Mouse (Mus musculus): ENCODE results near the gene Meis2. TPM values are rescaled to one million over a fixed set of nuclear protein-coding genes. Genes with fewer than 3 reads are reported as not detected.

Gene Meis2
- total RNA-seq, 2 experiments from 2014 or later, result 20.8 to 27.4 TPM

- no peak for DNase-seq
- intact Hi-C loops (cut with DNase I), result no loop called here
Observed at GRCm38 (mm10) chr2:115964911-115965310, 100.7 kb downstream of the Meis2 start.

- DNase-seq, result no peak
- intact Hi-C loops (cut with DNase I), result no loop called here
Observed at GRCm38 (mm10) chr2:115963293-115963835, 102.3 kb downstream of the Meis2 start.

DNA sequence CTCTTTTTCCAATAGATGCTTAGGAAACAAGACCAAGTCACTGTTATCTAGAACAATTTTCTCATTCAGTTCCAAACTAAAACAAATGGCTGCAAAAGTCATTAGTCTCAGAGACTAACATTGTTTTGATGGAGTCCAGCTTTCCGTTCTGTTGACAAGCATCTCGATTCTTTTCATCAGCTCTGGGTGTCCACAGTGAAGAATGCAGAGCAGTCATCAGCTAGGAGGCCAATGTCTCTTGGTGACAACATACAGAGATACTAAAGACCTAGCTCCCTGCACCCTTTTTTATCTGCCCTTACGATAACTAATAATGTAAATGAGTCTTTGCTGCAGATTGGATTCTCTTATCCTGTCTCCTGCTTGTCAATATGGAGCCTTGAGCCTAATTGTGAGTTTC is 102.9 kb downstream of the Meis2 start:
- intact Hi-C loops (cut with DNase I), result no loop called here
- no peak for DNase-seq

GRCm38 (mm10) chr2:115962113-115962512 is 103.5 kb downstream of the Meis2 start:
- intact Hi-C loops (cut with DNase I), result no loop called here
- no peak for DNase-seq

DNA sequence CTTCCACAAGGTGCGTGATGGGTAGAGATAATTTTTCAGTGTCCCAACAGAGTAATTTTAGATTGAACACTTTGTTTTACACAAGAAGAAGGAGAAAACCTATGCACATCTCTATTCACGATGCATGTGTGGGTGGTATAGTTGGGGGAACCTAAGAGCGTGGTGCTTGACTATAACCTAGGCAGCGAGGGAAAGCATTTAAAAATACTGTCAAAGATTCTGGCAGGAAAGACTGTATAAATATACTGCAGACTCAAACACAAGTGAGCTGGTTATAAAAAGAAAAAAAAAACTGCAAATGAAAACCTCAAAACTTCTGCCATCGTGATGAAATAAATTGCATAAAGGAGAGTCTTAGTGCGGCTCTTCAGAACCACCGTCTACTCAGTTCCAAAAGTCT is 105.0 kb downstream of the Meis2 start:
- intact Hi-C loops (cut with DNase I), result no loop called here
- no peak for DNase-seq

DNA sequence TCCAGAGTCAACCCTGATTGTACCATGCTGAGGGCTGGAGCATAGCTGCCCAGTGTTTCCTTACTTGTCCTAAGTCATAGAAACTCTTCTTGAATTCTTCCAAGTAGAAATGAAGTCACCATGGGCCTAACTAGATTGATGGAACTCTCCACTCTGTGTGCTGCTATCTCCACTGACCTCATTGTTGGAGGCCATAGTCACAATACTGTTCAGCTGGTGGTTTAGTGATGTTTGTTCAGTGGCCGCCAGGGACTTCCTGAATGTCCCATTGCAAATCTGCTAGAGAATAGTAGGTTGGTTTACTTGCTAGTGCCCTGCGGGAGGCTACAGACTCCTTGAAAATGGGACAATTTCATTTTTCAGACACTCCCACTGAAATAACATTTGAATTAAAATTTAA is 108.9 kb downstream of the Meis2 start:
- no peak for DNase-seq
- intact Hi-C loops (cut with DNase I), result no loop called here

DNA sequence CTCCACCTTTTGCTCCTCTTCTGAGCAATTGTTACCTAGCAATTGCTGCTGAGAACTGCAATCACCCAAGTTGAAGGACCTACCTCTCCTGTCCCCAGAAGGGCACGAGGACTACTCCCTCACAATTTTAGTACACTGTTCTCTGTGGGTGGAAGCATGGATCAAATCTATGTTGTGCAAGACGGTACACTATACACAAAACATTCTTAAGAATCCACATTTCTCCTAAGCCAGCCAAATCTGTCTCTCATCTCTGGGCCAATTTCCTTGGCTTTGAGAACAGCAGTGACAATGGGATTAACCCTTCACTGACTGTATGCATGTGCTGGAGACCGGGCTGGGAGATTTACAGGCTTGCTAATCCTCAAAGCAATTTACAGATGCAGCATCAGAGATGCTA is 115.0 kb downstream of the Meis2 start:
- intact Hi-C loops (cut with DNase I), result no loop called here
- no peak for DNase-seq

DNA sequence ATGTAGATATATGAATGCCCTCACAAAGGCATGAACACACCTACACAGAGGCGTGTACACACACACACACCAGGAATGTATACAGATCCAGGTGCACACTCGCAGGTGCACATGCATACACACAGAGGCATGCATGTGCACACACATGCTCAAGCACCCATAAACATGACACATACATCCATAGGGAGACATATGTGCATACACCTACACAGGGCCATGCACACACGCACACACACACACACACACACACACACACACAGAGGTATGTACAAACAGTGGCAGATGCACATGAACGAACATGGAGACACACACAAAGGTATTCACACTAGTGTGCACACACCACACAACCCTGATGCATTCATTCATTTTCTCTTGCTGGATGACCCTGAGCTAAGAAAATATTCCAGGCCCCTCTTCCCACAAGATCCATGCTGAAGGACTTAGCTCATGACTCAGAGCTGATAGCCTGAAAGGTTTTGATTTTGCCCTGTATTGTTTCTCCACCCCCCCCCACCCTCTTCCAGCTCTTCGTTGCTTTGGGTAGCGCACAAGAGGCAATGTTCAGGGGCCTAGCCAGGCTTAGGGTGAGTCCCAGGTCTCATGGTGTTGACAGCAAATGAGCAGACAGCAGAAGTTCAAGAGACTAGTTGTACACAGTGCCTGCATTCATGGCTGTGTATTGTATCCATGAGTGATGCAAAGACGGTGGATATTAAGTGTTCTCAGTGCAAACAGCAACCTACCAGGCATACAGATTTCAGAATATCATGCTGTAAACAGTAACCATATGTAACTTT is 116.8 kb downstream of the Meis2 start:
- no peak for DNase-seq
- intact Hi-C loops (cut with DNase I), result no loop called here

DNA sequence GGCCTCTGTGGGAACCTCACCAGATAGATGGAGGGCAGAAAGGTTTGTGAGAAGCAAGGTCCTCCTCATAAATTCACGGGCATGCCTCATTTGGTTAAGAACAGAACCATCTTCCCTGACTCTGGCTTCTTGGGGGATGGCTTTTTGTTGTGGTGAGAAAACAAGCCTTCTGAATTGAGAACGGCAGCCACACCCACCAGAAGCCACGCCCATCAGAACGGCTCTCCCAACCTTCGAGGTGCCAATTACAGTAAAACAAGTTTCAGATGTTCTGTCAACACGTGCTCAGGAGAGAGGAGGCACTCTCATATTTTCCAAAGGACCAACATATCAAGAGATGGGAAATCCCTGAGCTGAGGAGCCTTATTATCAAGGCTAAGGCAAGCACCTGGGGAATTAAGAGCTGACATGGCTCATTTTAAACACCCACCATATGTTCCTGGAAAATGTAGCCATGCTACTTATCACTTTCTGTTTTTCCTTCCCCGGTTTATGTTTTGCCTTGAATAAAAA is 117.9 kb downstream of the Meis2 start:
- intact Hi-C loops (cut with DNase I), result no loop called here
- no peak for DNase-seq

GRCm38 (mm10) chr2:115943044-115943443 is 122.6 kb downstream of the Meis2 start:
- DNase-seq, result no peak
- intact Hi-C loops (cut with DNase I), result no loop called here

GRCm38 (mm10) chr2:115939849-115940248 is 125.8 kb downstream of the Meis2 start:
- DNase-seq, result no peak
- intact Hi-C loops (cut with DNase I), result no loop called here

DNA sequence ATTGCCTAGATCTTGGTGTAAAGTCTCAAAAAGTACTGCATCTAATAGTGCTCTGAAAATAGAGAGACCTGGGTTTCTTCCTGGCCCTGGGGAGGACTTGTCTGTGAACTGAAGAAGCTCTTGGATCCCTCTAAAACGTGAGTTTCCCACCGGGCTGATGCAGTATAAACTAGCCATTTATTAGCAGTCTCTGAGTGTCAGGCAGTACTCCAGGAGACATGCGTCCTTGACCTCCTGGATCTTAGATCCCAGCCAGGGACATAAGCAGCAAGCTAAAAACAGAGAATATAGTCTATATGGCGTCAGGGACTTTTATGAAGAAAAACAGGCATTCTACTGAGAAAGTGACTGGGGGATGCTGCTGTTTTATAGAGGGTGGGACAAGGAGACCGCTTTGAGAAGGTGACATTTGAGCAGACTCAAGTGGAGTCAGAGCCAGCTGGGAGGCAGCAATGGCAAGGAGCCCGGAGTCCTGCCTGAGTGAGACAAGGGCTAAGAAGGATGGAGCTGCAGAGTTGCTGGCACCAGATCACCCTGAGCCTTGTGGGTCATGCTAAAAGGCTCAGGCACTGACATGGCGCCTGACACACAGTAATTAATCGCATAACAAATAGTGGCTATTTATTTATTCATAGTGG is 126.6 kb downstream of the Meis2 start:
- DNase-seq, result peak; percentile 60 to 61
- intact Hi-C loops (cut with DNase I), result no loop called here

- DNase-seq, result no peak
- intact Hi-C loops (cut with DNase I), result no loop called here
Observed at GRCm38 (mm10) chr2:115938296-115938695, 127.3 kb downstream of the Meis2 start.

DNA sequence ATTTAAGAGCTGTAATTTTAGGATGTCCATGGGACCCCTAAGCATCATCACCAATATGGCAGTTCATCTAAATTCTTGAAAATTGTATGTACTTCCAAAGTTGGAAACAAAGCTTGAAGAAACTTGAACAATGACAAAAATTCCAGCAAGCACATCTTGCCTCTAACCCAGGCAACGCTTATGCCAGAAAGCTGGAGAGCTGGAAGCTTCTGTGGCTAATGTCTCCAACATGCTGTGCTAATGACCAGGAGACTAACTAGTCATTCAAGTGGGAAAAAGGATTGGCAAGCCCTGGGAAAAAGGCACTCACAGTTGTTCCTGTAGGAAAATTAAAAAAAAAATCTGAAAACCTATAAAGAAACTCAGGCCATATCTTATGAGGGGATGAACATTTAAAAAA is 127.7 kb downstream of the Meis2 start:
- no peak for DNase-seq
- intact Hi-C loops (cut with DNase I), result no loop called here

GRCm38 (mm10) chr2:115936786-115937185 is 128.9 kb downstream of the Meis2 start:
- DNase-seq, result no peak
- intact Hi-C loops (cut with DNase I), result no loop called here

DNA sequence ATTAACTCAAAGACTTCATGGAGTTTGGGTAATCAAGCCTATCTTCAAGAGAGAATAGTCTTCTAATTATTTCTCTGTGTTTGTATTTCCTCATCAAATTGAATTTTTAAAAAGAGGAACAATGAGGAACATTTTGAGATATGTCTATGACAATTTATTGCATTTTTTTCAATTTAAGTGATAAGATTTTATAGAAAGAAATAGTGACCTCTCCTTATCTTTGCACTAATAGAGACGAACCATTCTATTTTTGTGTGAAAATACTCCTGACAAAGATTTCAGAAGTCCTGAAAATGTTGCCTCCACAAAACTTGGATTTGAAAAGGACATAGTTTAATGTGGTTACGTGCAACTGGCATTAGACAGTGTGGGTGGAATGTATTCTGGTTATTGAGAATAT is 131.3 kb downstream of the Meis2 start:
- no peak for DNase-seq
- intact Hi-C loops (cut with DNase I), result no loop called here

DNA sequence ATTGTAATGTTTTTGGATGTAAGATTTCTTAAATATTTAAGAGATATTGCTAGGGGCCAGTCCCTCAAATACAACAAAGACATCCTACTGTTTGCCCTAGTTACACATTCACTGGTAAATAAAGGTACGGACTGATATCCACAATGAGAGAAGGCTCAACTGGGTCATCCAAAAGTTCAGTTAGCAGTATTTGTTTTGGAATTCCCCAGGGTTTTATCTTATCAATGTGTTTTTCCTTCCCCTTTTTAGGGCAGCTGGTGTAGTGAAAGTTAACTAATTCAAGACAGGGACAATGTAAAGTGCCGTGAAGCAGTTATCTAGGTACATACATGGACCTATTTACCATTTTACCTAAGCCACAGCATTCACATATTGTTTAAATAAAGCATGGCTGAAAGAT is 132.4 kb downstream of the Meis2 start:
- DNase-seq, result no peak
- intact Hi-C loops (cut with DNase I), result no loop called here

GRCm38 (mm10) chr2:115925744-115926143 is 139.9 kb downstream of the Meis2 start:
- intact Hi-C loops (cut with DNase I), result no loop called here
- DNase-seq, result no peak

- no peak for DNase-seq
- intact Hi-C loops (cut with DNase I), result no loop called here
Observed at GRCm38 (mm10) chr2:115924472-115924871, 141.2 kb downstream of the Meis2 start.

DNA sequence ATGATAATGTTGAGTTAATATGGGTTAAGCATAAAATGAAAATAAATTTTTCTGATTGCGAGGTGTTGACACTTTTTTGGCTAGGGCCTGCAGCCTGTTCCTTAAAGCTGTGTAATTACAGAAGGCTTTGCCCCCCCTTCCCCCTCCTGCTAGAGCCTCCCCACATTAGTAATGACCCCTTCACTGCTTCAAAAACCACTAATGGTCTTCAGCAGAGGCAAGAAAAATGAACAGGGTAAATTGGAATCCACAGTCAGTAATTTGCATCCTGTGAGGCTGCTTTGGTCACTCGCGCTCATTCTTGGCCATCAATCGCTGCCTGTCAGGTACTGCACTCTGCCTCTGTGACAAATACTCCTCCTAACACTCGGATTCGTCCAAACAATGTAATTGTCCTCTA is 142.4 kb downstream of the Meis2 start:
- DNase-seq, result no peak
- intact Hi-C loops (cut with DNase I), result no loop called here

DNA sequence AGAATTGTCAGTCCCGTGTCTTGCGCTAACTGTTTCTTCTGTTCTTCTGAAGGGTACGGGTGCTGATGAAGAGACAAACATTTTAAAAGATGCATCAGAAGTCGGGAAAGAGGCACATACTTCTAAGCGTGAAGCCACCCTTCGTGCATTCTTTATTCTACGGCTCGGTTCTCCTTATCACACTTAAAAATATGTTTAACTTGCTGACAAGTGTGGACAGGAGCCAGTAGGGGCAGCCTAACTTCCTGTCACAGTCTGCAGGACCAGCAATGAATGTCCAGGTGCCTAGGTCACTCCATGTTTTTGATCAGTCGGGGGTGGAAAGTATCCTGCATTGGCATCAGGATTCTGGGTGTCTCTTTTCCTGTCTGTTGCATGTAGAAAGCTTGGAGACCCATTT is 144.0 kb downstream of the Meis2 start:
- DNase-seq, result no peak
- intact Hi-C loops (cut with DNase I), result no loop called here
